Mouse (Mus musculus) hindbrain, embryonic 15.5 days (tissue): ENCODE data around the gene Tmem198. TPM values are rescaled to one million over a fixed set of nuclear protein-coding genes. Genes with fewer than 3 reads are reported as not detected.

ENCODE experiments used
- ATAC-seq: fragments of 200-750 bp; cut with Nextera tagmentation; 2 replicates; pipeline ENCODE4 v1.8.0; 2017; ENCODE audit warnings: low read depth, moderate number of reproducible peaks, moderate TSS enrichment; ENCODE audit not compliant: low FRiP score
- H3K27ac ChIP-seq: fragments of 300-500 bp; sonication (generic); replicated peaks from 2 replicates; pipeline ENCODE4 v1.5.1; 2015; ENCODE audit warnings: mild to moderate bottlenecking, inconsistent platforms
- H3K27me3 ChIP-seq: fragments of 300-500 bp; sonication (generic); 2 replicates; pipeline ENCODE4 v1.6.1; 2015; ENCODE audit warnings: control low read depth, inconsistent platforms
- H3K36me3 ChIP-seq: fragments of 300-500 bp; sonication (generic); 2 replicates; pipeline ENCODE4 v1.6.1; 2015; ENCODE audit warnings: control low read depth, inconsistent platforms
- H3K4me1 ChIP-seq: fragments of 300-500 bp; sonication (generic); replicated peaks from 2 replicates; pipeline ENCODE4 v1.6.1; 2015; ENCODE audit warnings: control low read depth, inconsistent platforms
- H3K4me2 ChIP-seq: fragments of 300-500 bp; sonication (generic); 2 replicates; pipeline ENCODE4 v1.6.1; 2015; ENCODE audit warnings: moderate library complexity, mild to moderate bottlenecking, inconsistent platforms
- H3K4me3 ChIP-seq: fragments of 300-500 bp; sonication (generic); 2 replicates; pipeline ENCODE4 v1.5.1; 2015; ENCODE audit warnings: mild to moderate bottlenecking, inconsistent platforms
- H3K9ac ChIP-seq: fragments of 300-500 bp; sonication (generic); 2 replicates; pipeline ENCODE4 v1.6.1; 2015; ENCODE audit warnings: inconsistent platforms
- H3K9me3 ChIP-seq: fragments of 300-500 bp; sonication (generic); 2 replicates; pipeline ENCODE4 v1.6.1; 2016; ENCODE audit warnings: control low read depth, inconsistent platforms
- WGBS: fragments of 180-500 bp; shearing (Covaris S2); methylation state at CpG from one replicate; pipeline ENCODE4 v1.1.7; 2015; 5-methylcytosine and 5-hydroxymethylcytosine counted together
- polyA plus RNA-seq: library from polyadenylated mRNA; unstranded; fragments of >200 nt; fragmentation: Nextera tagmentation; extraction: Ambion mirVana; gene quantifications from 2 replicates; pipeline ENCODE4 v1.2.1, GENCODE M21; 2015

Gene Tmem198
- polyA plus RNA-seq, 1 experiment from 2014 or later, result 49.9 TPM

DNA sequence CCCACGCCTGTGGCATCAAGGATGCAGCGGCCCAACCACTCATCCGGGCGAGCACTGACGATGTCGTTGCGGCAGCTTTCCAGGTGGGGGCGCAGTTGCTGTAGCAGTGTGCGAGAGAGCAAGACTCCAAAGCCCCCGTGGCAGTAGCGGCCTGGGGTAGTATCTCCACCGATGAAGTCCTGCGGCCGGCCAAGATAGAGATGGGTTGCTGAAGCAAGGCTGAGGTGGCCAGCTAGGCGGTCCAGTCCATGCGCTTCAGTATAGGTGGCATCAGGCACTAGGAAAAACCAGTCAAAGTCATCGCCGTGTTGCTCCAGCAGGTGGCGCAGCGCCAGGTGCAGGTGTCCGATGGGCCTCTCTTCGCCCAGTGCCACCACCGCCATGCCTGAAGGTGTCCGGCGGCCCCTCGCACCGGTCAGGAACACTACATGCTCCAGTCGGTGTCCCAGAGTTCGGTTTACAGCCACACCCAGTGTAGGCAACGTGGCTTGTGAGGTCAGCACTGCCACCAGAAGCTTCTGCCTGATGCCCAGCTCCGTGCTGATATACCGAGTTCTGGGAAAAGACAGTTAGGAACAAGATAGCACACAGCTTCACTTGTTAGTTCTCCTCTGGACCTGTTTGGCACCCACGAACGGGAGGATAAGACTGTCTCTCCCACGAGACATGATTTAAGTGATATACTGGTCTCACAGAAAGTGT, 1.9 kb upstream of the Tmem198 start:
- Histone ChIP-seq H3K4me3 (peak overlapping the region; percentile 95), H3K4me1 (peaks cover 49% of the 10 kb centered on the region), H3K36me3 (peaks cover 21% of the 10 kb centered on the region), H3K4me2 (peak overlapping the region; percentile 84), H3K9me3 (no peaks in the 10 kb centered on the region), H3K27me3 (0 out of 2 replicates have a peak, but pooled peaks cover 5% of the 10 kb centered on the region), H3K9ac (0 out of 2 replicates have a peak overlapping the region, but pooled peaks have one; percentile 91), H3K27ac (no peak overlapping the region)
- ATAC-seq, result no peak
- 10% methylated on average over 35 of the region's 35 CpGs for WGBS

DNA sequence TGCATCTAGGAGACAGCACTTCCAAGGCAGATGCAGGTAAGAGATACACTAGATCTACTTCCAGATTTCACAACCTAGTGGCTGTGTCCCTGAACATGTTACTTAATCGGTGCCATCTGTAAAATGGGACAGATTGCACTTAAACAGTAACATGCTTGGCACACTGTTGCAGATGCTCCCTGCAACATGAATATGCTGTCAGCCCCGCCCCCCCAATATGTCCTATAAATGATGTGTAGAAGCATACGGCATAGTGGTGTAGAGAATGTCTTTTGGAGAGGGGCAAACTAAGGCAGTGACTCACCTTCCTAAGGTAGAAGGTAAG, 1.4 kb upstream of the Tmem198 start:
- H3K27ac ChIP-seq, result 0 out of 2 replicates have a peak overlapping the region, but pooled peaks have one; percentile 92
- peak overlapping the region; percentile 84 for H3K4me2 ChIP-seq
- 0 out of 2 replicates have a peak, but pooled peaks cover 5% of the 10 kb centered on the region for H3K27me3 ChIP-seq
- no peaks in the 10 kb centered on the region for H3K9me3 ChIP-seq
- WGBS, result 46% methylated on average over 3 of the region's 3 CpGs
- H3K4me1 ChIP-seq, result peaks cover 54% of the 10 kb centered on the region
- peak overlapping the region; percentile 95 for H3K4me3 ChIP-seq
- no peak for ATAC-seq
- H3K9ac ChIP-seq, result peak overlapping the region; percentile 91; the same call in 1 of the 2 replicates
- H3K36me3 ChIP-seq, result peaks cover 18% of the 10 kb centered on the region

DNA sequence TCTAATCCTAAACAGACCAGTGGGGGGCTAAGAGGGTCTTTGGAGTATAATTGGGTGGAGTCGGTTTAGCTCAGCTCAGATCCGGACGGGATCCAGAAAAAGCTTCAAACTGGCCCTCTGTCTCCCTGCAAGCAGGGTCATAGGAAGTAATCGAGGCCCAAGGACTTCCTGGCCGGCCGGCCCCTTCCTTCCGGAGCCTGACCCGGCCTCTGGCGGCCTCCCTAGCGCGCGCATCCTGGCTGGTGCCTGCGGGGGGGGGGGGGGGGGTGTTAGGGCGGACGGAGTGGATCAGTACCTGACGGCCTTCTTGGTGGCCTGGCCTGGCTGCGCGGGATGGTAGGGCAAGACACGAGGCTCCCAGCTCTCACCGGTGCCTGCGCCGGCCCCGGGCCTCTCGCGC, 835 bp upstream of the Tmem198 start:
- 0% methylated on average over 15 of the region's 25 CpGs for WGBS
- Histone ChIP-seq H3K4me2 (peak overlapping the region; percentile 84), H3K27ac (peak overlapping the region; percentile 92), H3K36me3 (peaks cover 19% of the 10 kb centered on the region), H3K4me3 (peak overlapping the region; percentile 95), H3K4me1 (peaks cover 55% of the 10 kb centered on the region), H3K9me3 (no peaks in the 10 kb centered on the region), H3K27me3 (0 out of 2 replicates have a peak, but pooled peaks cover 5% of the 10 kb centered on the region), H3K9ac (peak overlapping the region; percentile 91)
- no peak; the same call in 1 of the 2 replicates for ATAC-seq

DNA sequence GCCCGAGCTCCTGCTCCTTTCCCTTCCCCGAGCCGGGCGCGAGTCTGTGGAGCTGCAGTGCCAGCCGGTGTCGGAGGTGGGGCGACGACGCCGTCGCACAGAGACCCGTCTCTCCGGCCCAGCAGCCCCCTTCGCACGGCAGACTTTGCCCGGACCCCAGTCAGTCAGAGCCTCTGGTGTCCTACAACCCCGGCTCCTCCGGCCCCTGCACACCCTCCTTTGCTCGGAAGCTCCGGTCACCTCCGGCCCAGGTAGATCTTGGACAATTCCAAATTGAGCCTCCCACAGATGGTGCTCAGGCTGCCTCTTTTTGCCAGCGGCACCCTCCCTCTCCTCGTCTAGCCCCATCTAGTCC, 280 bp downstream of the Tmem198 start:
- Histone ChIP-seq H3K36me3 (peaks cover 22% of the 10 kb centered on the region), H3K4me1 (peaks cover 55% of the 10 kb centered on the region), H3K4me2 (peak overlapping the region; percentile 84), H3K27me3 (peaks cover 13% of the 10 kb centered on the region), H3K27ac (peak overlapping the region; percentile 92), H3K9me3 (no peaks in the 10 kb centered on the region), H3K4me3 (peak overlapping the region; percentile 95), H3K9ac (peak overlapping the region; percentile 91)
- WGBS, result under 1% methylated on average over 22 of the region's 24 CpGs
- no peak; the same call in 1 of the 2 replicates for ATAC-seq

DNA sequence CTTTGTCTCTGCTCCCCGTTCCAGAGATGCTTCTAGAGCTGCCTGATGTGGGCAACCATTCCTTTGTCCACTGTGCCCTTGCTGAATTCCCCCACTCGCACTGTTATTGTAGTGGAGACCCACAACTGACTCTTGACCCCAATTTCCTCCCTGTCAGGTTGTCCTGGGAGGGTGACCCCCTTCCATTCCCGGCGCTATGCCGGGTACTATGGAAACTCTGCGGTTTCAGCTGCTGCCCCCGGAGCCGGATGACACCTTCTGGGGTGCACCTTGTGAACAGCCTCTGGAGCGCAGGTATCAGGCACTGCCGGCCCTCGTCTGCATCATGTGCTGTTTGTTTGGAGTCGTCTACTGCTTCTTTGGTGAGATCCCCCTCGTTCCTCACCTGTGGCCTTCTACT, 704 bp downstream of the Tmem198 start:
- H3K4me2 ChIP-seq, result peak overlapping the region; percentile 84
- WGBS, result 11% methylated on average over 13 of the region's 13 CpGs

DNA sequence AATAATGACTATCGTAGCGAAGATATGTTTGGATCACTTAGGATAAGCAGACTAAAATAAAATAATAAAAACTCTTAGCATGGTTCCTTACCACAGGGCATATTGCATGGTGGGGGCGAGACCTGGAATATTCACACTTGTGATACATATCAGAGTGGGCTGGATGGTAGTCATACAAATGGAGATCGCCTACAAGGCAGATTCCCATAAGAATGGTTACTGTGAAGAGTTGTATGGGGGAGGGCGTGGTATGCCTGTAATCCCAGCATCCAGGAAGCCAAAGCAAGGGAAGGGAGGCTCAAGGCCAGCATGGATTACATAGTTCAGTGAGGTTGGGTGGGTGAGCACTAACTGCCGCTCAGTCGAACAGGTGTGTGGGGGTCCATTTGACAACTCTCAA, 1.4 kb downstream of the Tmem198 start:
- Histone ChIP-seq H3K27ac (no peak overlapping the region), H3K36me3 (peaks cover 23% of the 10 kb centered on the region), H3K4me2 (peak overlapping the region; percentile 84), H3K4me1 (peaks cover 55% of the 10 kb centered on the region), H3K9ac (peak overlapping the region; percentile 91; the same call in 1 of the 2 replicates), H3K9me3 (no peaks in the 10 kb centered on the region), H3K27me3 (peaks cover 24% of the 10 kb centered on the region), H3K4me3 (peak overlapping the region; percentile 95)
- 86% methylated on average over 7 of the region's 7 CpGs for WGBS
- no peak for ATAC-seq

More for the DNA sequence above, 704 bp downstream of the Tmem198 start:
- no peaks in the 10 kb centered on the region for H3K9me3 ChIP-seq
- peaks cover 55% of the 10 kb centered on the region for H3K4me1 ChIP-seq
- no peak for ATAC-seq
- peaks cover 23% of the 10 kb centered on the region for H3K36me3 ChIP-seq
- peaks cover 17% of the 10 kb centered on the region for H3K27me3 ChIP-seq
- H3K4me3 ChIP-seq, result peak overlapping the region; percentile 95
- H3K27ac ChIP-seq, result peak overlapping the region; percentile 92
- peak overlapping the region; percentile 91 for H3K9ac ChIP-seq

DNA sequence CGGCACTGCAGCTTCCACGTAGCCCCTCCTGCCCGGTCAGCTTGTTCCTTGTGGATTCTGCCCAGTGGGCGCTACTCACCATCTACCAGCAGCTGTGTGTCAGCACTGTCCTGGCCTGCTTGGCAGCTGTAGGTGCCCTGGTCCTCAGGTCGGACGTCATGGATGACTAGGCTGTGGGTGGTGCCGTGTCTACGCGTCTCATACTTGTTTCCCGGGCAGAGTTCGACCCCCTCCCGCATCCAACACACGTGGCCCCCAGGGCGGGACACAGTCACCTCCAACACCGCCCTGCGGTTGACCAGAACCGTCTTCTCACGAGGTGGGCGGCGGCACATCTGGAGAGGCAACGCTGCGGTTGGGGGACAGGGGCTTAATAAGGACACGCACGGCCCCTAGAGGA, 7.2 kb downstream of the Tmem198 start:
- peaks cover 38% of the 10 kb centered on the region for H3K4me1 ChIP-seq
- H3K9me3 ChIP-seq, result no peaks in the 10 kb centered on the region
- ATAC-seq, result no peak
- WGBS, result 10% methylated on average over 24 of the region's 24 CpGs
- H3K27ac ChIP-seq, result no peak overlapping the region
- H3K4me3 ChIP-seq, result peak overlapping the region; percentile 55
- H3K27me3 ChIP-seq, result peaks cover 59% of the 10 kb centered on the region
- H3K4me2 ChIP-seq, result peak overlapping the region; percentile 94
- peak overlapping the region; percentile 40; the same call in 1 of the 2 replicates for H3K9ac ChIP-seq
- H3K36me3 ChIP-seq, result peaks cover 22% of the 10 kb centered on the region

DNA sequence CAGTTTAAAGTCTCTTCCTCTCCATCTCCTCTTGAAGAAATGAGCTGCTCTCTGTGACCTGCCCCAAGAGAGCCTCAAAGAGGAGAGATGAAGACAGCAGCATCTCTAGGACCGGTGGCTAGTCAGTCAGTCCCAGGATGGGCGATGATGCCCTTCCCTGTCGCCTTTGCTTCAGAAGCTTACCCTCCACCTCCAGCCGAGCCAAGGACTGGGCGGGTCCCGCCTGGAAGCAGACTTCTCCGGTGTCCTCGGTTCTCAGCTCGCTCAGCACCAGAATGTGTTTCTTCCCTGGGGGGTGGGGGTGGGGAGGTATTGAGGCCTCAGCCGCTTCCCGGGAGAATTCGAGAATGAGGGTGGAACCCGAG, 7.7 kb downstream of the Tmem198 start:
- no peaks in the 10 kb centered on the region for H3K9me3 ChIP-seq
- peak overlapping the region; percentile 55 for H3K4me3 ChIP-seq
- WGBS, result 1% methylated on average over 13 of the region's 13 CpGs
- H3K27me3 ChIP-seq, result peaks cover 57% of the 10 kb centered on the region
- no peak overlapping the region for H3K27ac ChIP-seq
- ATAC-seq, result peak; percentile 24; the same call in 1 of the 2 replicates
- H3K4me1 ChIP-seq, result peaks cover 33% of the 10 kb centered on the region
- H3K9ac ChIP-seq, result peak overlapping the region; percentile 40
- H3K4me2 ChIP-seq, result peak overlapping the region; percentile 94
- peaks cover 22% of the 10 kb centered on the region for H3K36me3 ChIP-seq

DNA sequence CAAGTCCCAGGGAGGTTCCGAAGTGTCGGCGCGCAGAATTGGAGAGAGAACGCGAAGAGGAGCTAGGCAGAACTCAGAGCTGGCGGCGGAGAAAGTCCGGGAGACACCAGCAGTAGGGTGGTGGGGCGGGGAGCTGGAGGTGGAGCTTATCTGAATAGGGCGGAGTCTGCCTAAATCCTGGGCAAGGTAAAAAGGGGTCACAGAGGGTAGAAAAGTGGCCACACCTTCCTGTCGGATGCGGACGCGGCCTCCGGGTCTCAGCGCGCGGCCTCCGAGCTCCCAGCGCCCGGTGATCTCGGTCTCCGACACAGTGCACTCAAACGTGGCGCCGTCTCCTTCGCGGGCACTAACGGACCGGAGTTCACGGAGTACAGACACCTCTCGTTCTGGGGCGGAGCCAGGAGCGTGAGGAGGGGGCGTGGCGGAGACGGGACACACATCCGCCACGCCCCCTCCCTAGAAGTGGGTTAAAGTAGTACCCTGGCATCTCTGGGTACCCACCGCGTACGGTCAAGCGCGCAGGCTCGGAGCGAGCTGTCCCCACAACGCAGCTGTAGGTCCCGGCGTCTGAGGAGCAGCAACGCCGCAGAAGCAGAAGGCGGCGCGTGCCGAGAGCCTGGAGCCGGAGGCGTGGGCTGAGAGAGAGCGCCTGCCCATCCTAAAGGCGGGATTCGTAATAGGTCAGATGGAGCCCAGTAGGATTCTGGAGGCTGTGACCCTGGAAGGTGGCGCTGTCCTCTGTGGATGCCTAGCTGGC, 8.3 kb downstream of the Tmem198 start:
- H3K9me3 ChIP-seq, result no peaks in the 10 kb centered on the region
- peaks cover 27% of the 10 kb centered on the region for H3K4me1 ChIP-seq
- ATAC-seq, result peak; percentile 73
- H3K36me3 ChIP-seq, result peaks cover 22% of the 10 kb centered on the region
- peaks cover 57% of the 10 kb centered on the region for H3K27me3 ChIP-seq
- peak overlapping the region; percentile 94 for H3K4me2 ChIP-seq
- peak overlapping the region; percentile 40 for H3K9ac ChIP-seq
- WGBS, result under 1% methylated on average over 62 of the region's 62 CpGs
- peak overlapping the region; percentile 55 for H3K4me3 ChIP-seq
- peak overlapping the region; percentile 20; the same call in 1 of the 2 replicates for H3K27ac ChIP-seq

DNA sequence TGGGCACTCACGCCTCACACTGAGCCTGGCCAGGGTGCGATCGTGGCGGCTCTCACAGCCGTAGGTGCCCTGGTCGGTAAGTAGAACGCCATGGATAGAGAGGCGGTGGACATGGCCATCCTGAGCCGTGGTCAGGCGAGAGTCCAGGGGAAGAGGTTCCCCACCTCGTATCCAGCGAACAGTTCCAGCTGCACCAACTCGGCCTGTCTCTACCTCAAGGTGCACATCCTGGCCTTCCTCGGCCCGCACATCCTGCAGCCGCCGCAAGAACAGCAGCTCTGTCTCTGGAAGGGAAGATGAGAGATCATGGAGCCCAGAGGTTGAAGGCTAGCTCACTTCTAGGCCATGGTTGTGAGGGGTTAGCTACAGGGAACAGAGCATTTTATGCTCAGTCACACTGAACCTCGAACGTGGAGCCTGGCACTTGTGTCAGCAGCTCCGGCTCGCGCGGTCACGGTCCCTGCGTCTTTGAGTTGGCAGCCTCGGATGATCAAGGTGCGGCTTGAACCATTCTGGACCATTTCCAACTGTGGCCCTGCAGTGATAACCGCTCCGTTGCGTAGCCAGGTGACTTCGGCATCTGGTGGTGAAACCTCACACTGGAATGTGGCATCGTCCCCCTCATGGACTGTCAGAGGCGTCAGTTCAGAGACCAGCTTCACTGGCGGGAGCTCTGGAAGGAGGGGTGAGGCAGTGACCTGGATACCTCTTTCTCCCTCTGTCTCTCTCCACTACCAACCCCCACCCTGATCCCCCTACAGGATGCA, 11.6 kb downstream of the Tmem198 start:
- no peak overlapping the region for H3K4me2 ChIP-seq
- no peak overlapping the region for H3K4me3 ChIP-seq
- peaks cover 38% of the 10 kb centered on the region for H3K27me3 ChIP-seq
- peaks cover 29% of the 10 kb centered on the region for H3K4me1 ChIP-seq
- no peak overlapping the region for H3K27ac ChIP-seq
- WGBS, result 86% methylated on average over 34 of the region's 34 CpGs
- H3K9me3 ChIP-seq, result no peaks in the 10 kb centered on the region
- no peak for ATAC-seq
- peaks cover under 1% of the 10 kb centered on the region; the same call in 1 of the 2 replicates for H3K36me3 ChIP-seq
- no peak overlapping the region for H3K9ac ChIP-seq

DNA sequence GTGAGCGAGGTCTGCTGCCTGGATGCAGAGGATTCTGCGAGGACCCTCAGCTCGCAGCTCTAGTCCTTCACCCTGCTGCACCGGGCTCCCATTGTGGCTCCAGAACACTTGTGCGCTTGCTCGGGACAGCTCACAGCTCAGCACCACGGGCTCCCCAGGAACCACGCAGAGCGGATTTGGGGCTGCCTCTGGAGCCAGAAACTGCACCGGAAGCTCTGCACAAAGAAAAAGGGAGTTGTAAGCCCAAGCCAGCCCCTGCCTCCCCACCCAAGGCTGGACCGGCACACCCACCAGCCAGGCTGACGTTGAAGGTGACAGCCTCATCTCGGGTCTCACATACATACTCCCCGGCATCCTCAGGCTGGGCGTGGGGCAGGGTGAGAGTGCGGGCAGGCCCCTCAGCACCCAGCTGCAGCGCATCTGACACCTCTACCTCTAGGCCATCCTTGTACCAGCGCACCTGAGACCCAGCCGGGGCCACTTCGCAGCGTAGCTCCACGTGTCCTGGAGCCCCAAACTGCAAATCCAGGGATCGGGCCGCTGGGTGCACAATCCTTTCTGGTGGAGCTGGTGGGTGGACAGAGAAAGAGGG, 13.3 kb downstream of the Tmem198 start:
- 36% methylated on average over 24 of the region's 24 CpGs for WGBS
- no peak overlapping the region for H3K27ac ChIP-seq
- peaks cover 26% of the 10 kb centered on the region for H3K27me3 ChIP-seq
- no peak for ATAC-seq
- no peak overlapping the region for H3K4me3 ChIP-seq
- no peak overlapping the region for H3K4me2 ChIP-seq
- H3K9ac ChIP-seq, result no peak overlapping the region
- H3K4me1 ChIP-seq, result peaks cover 17% of the 10 kb centered on the region
- H3K9me3 ChIP-seq, result no peaks in the 10 kb centered on the region
- H3K36me3 ChIP-seq, result no peaks in the 10 kb centered on the region
